Mouse (Mus musculus) testis, adult 10 weeks (tissue): ENCODE measurements around the gene Oasl2. TPM values are rescaled to one million over a fixed set of nuclear protein-coding genes. Genes with fewer than 3 reads are reported as not detected.

ENCODE experiments used
- polyA plus RNA-seq: library from polyadenylated mRNA; stranded (reverse); fragments of 350-450 nt; fragmentation: Illumina TruSeq; extraction: RNeasy Lipid Tissue Mini Kit (QIAGEN cat#74804); gene quantifications from one replicate; pipeline ENCODE4 v1.2.3, GENCODE M21; 2014; ENCODE audit warnings: low read depth, low replicate concordance

Gene Oasl2
- polyA plus RNA-seq = 8.8 TPM

DNA sequence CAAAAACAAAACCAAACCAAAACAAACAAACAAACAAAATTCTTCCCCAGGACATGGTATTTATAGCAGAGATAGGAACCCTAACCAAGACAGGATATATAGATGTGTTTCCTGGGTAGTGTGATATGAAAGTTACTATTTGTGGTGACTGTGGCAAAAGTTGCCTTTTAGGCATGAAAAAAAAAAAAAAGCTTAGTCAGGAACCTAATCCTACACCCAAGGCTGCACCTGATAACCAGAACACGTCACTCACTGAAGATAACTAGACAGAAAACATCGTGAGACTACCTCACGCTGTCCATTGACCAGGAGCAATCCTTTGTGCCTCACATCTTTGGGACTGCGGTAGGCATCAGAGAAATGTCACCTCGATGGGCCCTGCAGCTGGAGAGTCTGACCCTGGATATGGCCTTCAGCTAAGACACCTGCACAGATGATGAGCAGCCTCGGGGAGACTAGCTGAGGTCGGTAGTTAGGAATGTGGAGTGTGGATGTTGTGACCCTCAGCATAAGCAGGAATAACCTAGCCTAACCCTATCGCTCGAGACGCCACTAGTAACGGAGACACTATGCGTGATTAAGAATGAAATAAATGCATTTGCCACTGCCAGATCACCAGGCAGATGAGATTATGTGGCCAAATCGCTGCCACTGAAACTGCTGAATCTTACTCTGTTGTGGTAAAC lies at the start of gene Oasl2:
Oasl2 (plus strand) TSS at position 249 of the 686 bp plus-strand sequence.

DNA sequence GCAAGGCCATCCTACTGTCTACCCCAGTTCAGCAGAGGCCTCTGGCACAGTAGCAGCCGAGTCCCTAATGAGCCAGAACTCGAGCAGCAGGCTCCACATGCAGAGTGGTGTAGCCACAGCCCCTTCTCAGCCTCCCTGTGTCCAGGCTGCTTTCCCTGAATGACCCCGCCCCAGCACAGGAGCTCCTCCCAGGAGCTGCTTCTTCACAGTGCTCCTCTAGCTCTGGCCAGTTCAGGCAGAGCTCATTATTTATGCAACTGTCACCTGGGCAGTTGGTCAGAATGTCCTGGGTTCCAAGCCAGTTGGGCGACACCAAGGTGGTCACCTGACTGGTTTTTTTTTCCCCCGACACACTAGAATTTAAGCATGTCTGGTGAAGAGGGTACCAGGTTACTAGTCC lies 43.4 kb upstream of the Oasl2 start, which contains the start of gene 4930519G04Rik:
4930519G04Rik (plus strand) TSS at position 301 of the 400 bp plus-strand sequence.

DNA sequence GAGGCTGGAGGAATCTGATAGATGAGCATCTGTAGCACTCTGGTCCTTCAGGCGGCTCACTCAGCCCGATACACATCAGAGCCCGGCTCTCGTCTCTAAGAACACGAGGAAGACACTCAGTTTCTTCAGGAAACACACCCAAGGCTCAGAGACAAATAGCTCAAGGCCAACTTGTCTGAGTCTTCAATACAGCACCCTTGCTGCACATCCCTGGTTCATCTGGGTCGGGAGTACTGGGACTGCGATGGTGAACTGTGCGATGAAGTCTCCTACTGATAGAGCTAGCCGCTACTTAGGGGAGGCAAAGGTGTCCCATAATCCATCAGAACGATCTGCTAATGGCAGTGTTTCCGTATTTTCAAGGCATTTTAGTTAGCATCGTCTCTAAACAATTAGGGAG lies 38.2 kb upstream of the Oasl2 start, which contains the start of gene Gm9936:
Gm9936 (minus strand) TSS at position 101 of the 400 bp plus-strand sequence.

DNA sequence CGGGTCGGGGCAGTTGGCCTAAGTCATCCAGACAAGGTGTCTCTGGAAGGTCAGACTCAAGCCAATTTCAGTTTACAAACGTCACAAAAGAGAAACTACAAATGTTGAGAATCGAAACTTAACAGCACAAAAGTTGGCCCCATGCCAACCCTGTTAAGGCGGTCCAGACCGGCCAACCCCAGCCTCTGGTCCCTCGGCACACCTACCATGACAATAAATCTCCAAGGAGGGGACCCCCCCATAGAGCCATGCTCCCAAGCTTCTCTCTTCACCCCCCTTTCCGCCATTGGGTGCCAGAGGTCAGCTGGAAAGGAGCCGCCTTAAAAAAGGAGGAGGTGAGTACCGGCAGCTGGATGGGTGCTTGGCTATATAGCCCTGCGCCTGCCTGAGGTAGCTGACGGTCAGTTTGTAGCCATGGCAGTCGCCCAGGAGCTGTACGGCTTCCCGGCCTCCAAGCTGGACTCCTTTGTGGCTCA lies 26.3 kb downstream of the Oasl2 start, which contains the start of gene Oasl1:
Oasl1 (plus strand) TSS at position 243 of the 476 bp plus-strand sequence.

DNA sequence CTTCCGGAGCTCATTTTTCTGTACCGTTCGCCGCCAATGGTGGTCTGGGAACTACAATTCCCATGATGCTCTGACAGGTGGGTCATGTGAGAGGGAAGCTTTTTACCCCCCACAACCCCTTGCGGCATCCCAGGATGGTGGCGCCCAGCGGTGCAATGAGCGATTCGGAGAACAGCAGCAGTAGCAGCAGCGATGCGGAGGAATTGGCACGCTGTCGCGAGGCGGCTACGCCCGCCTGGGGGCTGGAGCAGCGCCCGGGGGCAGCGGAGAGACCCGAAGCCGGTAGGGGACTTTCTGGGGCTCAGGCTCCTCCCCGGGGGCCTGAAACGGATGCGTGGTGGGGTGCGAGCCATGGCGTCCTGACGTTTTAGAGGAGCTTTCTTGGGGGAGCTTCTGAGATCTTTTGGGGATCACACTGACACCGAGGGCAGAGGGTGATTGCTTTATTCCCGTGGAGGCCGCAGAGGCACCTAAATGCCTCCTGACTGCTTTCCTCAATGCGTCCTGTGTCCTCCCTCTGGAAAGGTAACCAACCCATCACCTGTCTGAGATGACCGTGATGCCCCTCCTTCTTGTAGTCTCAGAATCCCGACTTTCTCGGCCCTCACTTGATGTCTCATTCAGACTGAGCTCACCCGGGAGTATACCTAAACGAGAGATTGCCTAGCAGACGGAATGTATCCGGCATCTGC lies 45.5 kb downstream of the Oasl2 start, which contains the start of gene 2210016L21Rik:
2210016L21Rik (plus strand) TSS at position 85 of the 692 bp plus-strand sequence.

Other genes with a start within 250 kb of the Oasl2 start
- not detected for gene Trpv4, start 238.5 kb upstream of the Oasl2 start, polyA plus RNA-seq
- gene Gltp, start 206.0 kb upstream of the Oasl2 start, polyA plus RNA-seq = 3.3 TPM
- 12.0 TPM for gene Tchp, start 189.2 kb upstream of the Oasl2 start, polyA plus RNA-seq
- gene Ankrd13a, start 122.3 kb upstream of the Oasl2 start, polyA plus RNA-seq = 109 TPM
- gene Git2, start 121.4 kb upstream of the Oasl2 start, polyA plus RNA-seq = 7.5 TPM
- 44.9 TPM for gene 1500011B03Rik, start 73.5 kb upstream of the Oasl2 start, polyA plus RNA-seq
- 31.9 TPM for gene 4930519G04Rik, start 43.3 kb upstream of the Oasl2 start, polyA plus RNA-seq
- not detected for gene Gm9936, start 38.3 kb upstream of the Oasl2 start, polyA plus RNA-seq
- gene Oasl1, start 26.3 kb downstream of the Oasl2 start, polyA plus RNA-seq = 0.22 TPM
- gene 2210016L21Rik, start 45.2 kb downstream of the Oasl2 start, polyA plus RNA-seq = 0.84 TPM
- not detected for gene Hnf1a, start 74.2 kb downstream of the Oasl2 start, polyA plus RNA-seq
- 68.8 TPM for gene Sppl3, start 114.2 kb downstream of the Oasl2 start, polyA plus RNA-seq
- not detected for gene Gm10401, start 201.4 kb downstream of the Oasl2 start, polyA plus RNA-seq
- gene Acads, start 222.4 kb downstream of the Oasl2 start, polyA plus RNA-seq = 0.67 TPM
- gene Unc119b, start 238.0 kb downstream of the Oasl2 start, polyA plus RNA-seq = 1.8 TPM